Mouse (Mus musculus): ENCODE measurements around the gene Opa1. TPM values are rescaled to one million over a fixed set of nuclear protein-coding genes. Genes with fewer than 3 reads are reported as not detected.
A peak's percentile ranks its signal among the peaks of the same experiment; 100 is the strongest.

Opa1 gene
- 27.8 and 30.3 TPM in 2 replicates for polyA plus RNA-seq (2015; fragmentation: Nextera tagmentation; extraction: Ambion mirVana)

GRCm38 (mm10) chr16:29579167-29579786 is at the start of gene Opa1:
TSS of gene Opa1 (plus strand) at chr16:29579334.
- H3K9me3 ChIP-seq = no peaks in the 10 kb centered on the region
- H3K27ac ChIP-seq = no peak within 1 kb of the TSS
- peaks cover 12% of the 10 kb centered on the region for H3K4me1 ChIP-seq
- peak within 1 kb of the TSS; percentile 96 for H3K4me3 ChIP-seq
- H3K27me3 ChIP-seq = no peaks in the 10 kb centered on the region
- H3K4me2 ChIP-seq (replicated peaks) = peak within 1 kb of the TSS; percentile 94
- H3K36me3 ChIP-seq = no peaks in the 10 kb centered on the region
- peak; percentile 98 for ATAC-seq (ENCODE audit: low FRiP score, low read depth)
- peak within 1 kb of the TSS; percentile 96 for H3K9ac ChIP-seq
- under 1% methylated on average over 39 of the region's 39 CpGs for WGBS

DNA sequence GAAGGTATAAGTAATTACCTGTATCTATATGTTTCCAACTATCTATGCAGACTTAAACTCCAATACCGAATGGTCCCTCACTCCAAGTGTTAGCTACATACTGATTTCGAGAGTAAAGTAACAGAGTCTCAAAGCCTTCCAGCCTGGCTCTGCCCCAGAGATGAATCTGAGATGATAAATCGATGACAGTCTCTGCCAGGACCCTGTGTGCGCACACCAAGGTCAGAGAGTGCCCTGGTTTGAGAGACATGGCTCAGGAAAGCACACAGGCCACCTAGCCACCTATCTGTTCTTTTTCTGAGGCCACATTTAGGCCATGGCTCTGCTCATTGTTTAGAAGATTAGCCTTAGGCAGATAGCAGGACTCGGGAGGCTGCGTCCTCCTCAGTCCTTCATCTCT is 45.5 kb upstream of the Opa1 start:
- no peak for ATAC-seq (ENCODE audit: low FRiP score, low read depth)
- no peak overlapping the region for H3K4me3 ChIP-seq
- no peak overlapping the region for H3K9ac ChIP-seq
- H3K4me1 ChIP-seq = no peaks in the 10 kb centered on the region
- H3K27ac ChIP-seq = no peak overlapping the region
- H3K4me2 ChIP-seq (replicated peaks) = no peak overlapping the region
- H3K36me3 ChIP-seq = no peaks in the 10 kb centered on the region
- no peaks in the 10 kb centered on the region for H3K27me3 ChIP-seq
- WGBS = 73% methylated on average over 6 of the region's 6 CpGs
- no peaks in the 10 kb centered on the region for H3K9me3 ChIP-seq

DNA sequence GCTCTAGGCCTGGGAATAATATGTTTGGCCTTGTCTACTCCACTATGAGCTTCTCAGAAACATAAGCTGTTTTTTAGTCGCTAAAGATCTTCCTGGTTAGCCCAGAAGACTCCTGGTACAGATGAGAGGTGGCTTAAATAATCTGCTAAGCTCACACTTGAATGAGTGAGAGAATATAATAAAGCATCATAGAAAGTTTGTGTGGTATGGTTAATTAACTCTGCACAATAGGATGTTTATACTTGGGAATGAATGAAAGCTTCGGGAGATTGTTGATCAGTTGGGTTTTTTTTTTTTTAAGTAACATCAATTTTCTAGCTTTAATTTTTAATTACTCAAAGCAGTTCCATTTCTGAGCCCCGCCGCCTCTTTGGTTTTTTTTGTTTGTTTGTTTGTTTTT is 43.3 kb upstream of the Opa1 start:
- H3K36me3 ChIP-seq = no peaks in the 10 kb centered on the region
- H3K4me1 ChIP-seq = no peaks in the 10 kb centered on the region
- no peaks in the 10 kb centered on the region for H3K27me3 ChIP-seq
- no peak overlapping the region for H3K27ac ChIP-seq
- H3K4me3 ChIP-seq = no peak overlapping the region
- WGBS = 88% methylated on average over 4 of the region's 4 CpGs
- no peak overlapping the region for H3K9ac ChIP-seq
- no peak for ATAC-seq (ENCODE audit: low FRiP score, low read depth)
- H3K4me2 ChIP-seq (replicated peaks) = no peak overlapping the region
- H3K9me3 ChIP-seq = no peaks in the 10 kb centered on the region

DNA sequence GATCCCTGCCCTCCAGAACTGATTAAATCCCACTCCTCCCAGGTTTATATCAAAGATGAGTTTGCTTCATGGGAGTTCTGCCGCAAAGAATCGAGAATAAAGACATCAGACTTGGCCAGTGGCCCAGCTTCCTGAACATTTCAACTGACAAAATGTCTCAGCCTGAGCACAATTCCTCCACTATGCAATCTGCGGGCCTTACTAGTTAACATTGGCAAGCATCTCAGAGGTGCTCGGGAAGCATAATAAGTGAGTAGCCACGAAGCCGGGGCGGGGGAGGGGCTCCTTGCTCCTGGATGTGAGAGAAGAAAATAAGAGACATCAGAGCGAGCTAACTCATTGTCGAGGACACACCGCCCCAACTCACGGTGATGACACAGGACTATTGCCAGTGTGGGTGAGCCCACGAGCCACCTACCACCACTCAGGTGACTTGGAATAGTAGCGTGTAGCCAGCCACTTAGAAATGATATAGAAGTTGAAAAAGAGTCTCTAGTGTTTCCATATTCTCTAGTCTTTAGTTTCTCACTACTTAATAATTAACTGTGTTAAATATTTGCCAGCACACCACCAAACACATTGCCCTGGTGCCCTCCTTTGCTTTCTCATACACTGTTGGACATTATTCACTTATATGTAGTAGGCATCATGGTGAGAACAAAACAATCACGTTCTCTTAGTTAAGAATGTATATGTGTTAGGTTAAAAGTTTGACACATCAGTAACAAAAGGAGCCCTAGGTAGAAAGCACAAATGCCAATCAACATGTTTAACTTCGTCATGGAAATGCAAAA is 42.5 kb upstream of the Opa1 start:
- no peaks in the 10 kb centered on the region for H3K9me3 ChIP-seq
- 78% methylated on average over 15 of the region's 15 CpGs for WGBS
- H3K4me3 ChIP-seq = no peak overlapping the region
- H3K27ac ChIP-seq = no peak overlapping the region
- no peak overlapping the region for H3K4me2 ChIP-seq (replicated peaks)
- no peak overlapping the region for H3K9ac ChIP-seq
- no peak for ATAC-seq (ENCODE audit: low FRiP score, low read depth)
- H3K36me3 ChIP-seq = no peaks in the 10 kb centered on the region
- no peaks in the 10 kb centered on the region for H3K4me1 ChIP-seq
- H3K27me3 ChIP-seq = no peaks in the 10 kb centered on the region

DNA sequence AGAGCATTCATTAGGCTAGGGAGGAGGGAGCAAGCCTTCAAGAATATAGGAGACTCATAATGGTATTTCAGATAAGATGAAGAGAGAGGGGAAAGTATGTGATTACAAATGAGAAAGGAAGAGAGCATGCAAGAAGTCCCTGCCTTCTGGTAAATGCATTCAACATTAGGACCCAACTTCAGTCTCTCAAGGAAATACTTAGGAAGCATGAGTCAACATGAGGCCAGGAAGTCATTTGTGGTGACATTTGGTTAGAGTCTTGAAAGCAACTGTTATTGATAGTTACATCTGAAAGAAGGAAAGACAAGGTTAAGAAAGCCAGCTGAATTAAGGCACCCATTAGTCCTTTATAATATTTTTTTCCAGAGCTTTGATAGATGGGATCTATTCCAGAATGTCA is 39.2 kb upstream of the Opa1 start:
- Histone ChIP-seq H3K27ac (no peak overlapping the region), H3K4me1 (no peaks in the 10 kb centered on the region), H3K27me3 (no peaks in the 10 kb centered on the region), H3K36me3 (no peaks in the 10 kb centered on the region), H3K9me3 (no peaks in the 10 kb centered on the region), H3K4me2 (replicated peaks) (no peak overlapping the region), H3K4me3 (no peak overlapping the region), H3K9ac (no peak overlapping the region)
- ATAC-seq (ENCODE audit: low FRiP score, low read depth) = no peak

DNA sequence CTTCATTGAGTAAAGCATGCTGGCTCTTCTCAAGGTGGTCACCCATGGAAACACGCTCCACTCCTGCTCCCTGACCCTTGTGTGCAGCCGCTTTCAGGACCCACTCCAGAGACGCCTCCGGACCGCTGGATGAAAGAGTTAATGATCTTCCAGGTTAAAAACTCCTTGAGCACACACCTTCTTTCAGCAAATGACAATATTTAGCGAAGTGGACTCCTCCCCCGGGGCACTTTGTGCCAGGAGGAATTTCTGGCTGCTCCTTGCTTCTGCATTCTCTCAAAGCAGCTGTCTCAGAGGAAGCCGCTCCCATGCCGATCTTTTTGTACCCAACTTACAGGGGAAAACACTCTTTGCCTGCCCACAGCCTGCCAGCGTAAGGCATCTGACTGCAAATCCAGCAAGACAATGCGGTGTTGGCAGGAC is 37.9 kb upstream of the Opa1 start:
- Histone ChIP-seq H3K4me3 (no peak overlapping the region), H3K4me2 (replicated peaks) (no peak overlapping the region), H3K9me3 (no peaks in the 10 kb centered on the region), H3K27ac (no peak overlapping the region), H3K9ac (no peak overlapping the region), H3K4me1 (no peaks in the 10 kb centered on the region), H3K27me3 (no peaks in the 10 kb centered on the region), H3K36me3 (no peaks in the 10 kb centered on the region)
- WGBS = 84% methylated on average over 11 of the region's 11 CpGs
- ATAC-seq (ENCODE audit: low FRiP score, low read depth) = no peak

- Histone ChIP-seq H3K9ac (no peak within 1 kb of the TSS), H3K4me3 (no peak within 1 kb of the TSS), H3K27ac (no peak within 1 kb of the TSS), H3K4me1 (no peaks in the 10 kb centered on the region), H3K36me3 (no peaks in the 10 kb centered on the region), H3K27me3 (no peaks in the 10 kb centered on the region), H3K4me2 (replicated peaks) (no peak within 1 kb of the TSS), H3K9me3 (no peaks in the 10 kb centered on the region)
- ATAC-seq (ENCODE audit: low FRiP score, low read depth) = no peak
- 75% methylated on average over 11 of the region's 11 CpGs for WGBS
Observed at GRCm38 (mm10) chr16:29544829-29545228, 34.3 kb upstream of the Opa1 start, which contains the start of gene Atp13a4. TSS of gene Atp13a4 (minus strand) at chr16:29544864.

DNA sequence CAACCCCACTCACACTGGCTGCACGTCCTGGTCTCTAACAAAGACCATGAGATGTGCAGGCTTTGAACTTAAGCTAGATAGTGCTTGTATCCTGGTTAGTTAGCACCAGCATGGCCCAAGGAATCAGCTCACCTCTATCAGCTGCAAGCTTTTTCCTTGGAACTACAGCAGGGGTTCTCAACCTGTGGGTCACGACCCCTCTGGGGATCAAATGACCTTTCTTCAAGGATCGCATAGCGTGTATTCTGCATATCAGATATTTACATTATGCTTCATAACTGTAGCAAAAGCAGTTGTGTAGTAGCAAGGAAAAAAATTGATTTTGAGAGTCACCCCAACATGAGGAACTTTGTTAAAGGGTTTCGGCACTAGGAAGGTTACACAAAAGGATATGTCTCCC is 19.5 kb upstream of the Opa1 start:
- Histone ChIP-seq H3K27ac (no peak overlapping the region), H3K36me3 (no peaks in the 10 kb centered on the region), H3K9me3 (no peaks in the 10 kb centered on the region), H3K27me3 (peaks cover 18% of the 10 kb centered on the region; the same call in 1 of the 2 replicates), H3K4me2 (replicated peaks) (no peak overlapping the region), H3K4me1 (no peaks in the 10 kb centered on the region), H3K9ac (no peak overlapping the region), H3K4me3 (no peak overlapping the region)
- 79% methylated on average over 5 of the region's 5 CpGs for WGBS
- ATAC-seq (ENCODE audit: low FRiP score, low read depth) = no peak

- no peak overlapping the region for H3K4me2 ChIP-seq (replicated peaks)
- H3K27me3 ChIP-seq = peaks cover 20% of the 10 kb centered on the region; the same call in 1 of the 2 replicates
- 55% methylated on average over 10 of the region's 10 CpGs for WGBS
- H3K27ac ChIP-seq = no peak overlapping the region
- H3K4me3 ChIP-seq = no peak overlapping the region
- H3K9me3 ChIP-seq = no peaks in the 10 kb centered on the region
- ATAC-seq (ENCODE audit: low FRiP score, low read depth) = peak; percentile 40
- no peaks in the 10 kb centered on the region for H3K36me3 ChIP-seq
- no peak overlapping the region for H3K9ac ChIP-seq
- H3K4me1 ChIP-seq = no peaks in the 10 kb centered on the region
Observed at GRCm38 (mm10) chr16:29560454-29560853, 18.7 kb upstream of the Opa1 start.

DNA sequence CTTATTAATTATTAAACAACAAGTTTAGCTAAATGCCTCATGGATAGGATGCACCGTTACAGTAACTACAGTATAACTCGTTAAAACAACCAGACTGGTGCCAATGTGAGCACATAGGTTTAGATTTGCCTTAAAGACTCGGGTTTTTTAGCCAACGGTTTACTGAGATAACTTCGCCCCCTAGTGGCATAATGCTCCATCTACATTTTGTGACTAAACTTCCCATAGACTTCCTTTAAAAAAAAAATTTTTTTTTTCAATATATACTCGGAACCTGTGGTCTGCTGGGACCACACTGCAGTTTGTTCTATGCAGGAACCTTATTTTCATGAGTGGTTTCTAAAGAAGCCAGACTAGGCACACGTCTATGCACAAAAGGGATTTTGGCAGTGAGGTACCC is 18.3 kb upstream of the Opa1 start:
- H3K4me3 ChIP-seq = no peak overlapping the region
- no peak for ATAC-seq (ENCODE audit: low FRiP score, low read depth)

GRCm38 (mm10) chr16:29574013-29574412 is 5.1 kb upstream of the Opa1 start:
- H3K27ac ChIP-seq = no peak overlapping the region
- H3K4me2 ChIP-seq (replicated peaks) = no peak overlapping the region
- H3K4me3 ChIP-seq = no peak overlapping the region
- no peak for ATAC-seq (ENCODE audit: low FRiP score, low read depth)
- H3K9me3 ChIP-seq = no peaks in the 10 kb centered on the region
- no peaks in the 10 kb centered on the region for H3K27me3 ChIP-seq
- 73% methylated on average over 4 of the region's 4 CpGs for WGBS
- H3K36me3 ChIP-seq = no peaks in the 10 kb centered on the region
- no peaks in the 10 kb centered on the region for H3K4me1 ChIP-seq
- no peak overlapping the region for H3K9ac ChIP-seq

More for the DNA sequence above, 18.3 kb upstream of the Opa1 start:
- H3K27ac ChIP-seq = no peak overlapping the region
- no peak overlapping the region for H3K4me2 ChIP-seq (replicated peaks)
- no peaks in the 10 kb centered on the region for H3K9me3 ChIP-seq
- H3K27me3 ChIP-seq = peaks cover 20% of the 10 kb centered on the region; the same call in 1 of the 2 replicates
- H3K4me1 ChIP-seq = no peaks in the 10 kb centered on the region
- no peaks in the 10 kb centered on the region for H3K36me3 ChIP-seq
- WGBS = 7% methylated on average over 7 of the region's 7 CpGs
- no peak overlapping the region for H3K9ac ChIP-seq

DNA sequence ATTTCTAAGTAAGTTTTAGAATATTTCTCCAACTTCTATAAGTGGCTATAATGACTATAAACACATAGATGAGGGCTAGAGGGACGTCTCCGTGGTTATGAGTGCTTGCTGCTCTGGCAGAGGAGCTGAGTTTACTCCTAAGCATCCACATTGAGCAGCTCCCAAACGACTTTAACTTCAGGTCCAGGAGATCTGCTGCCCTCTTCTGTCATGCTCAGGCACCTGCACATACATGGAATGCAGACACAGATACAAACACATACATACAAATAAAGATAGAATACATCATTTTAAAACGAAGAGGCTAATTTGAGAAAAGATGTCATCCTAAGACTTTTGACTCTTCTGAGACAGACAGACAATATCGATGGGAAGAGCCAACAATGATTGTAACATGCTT is 3.5 kb upstream of the Opa1 start:
- Histone ChIP-seq H3K36me3 (no peaks in the 10 kb centered on the region), H3K4me3 (no peak overlapping the region), H3K4me1 (peaks cover 9% of the 10 kb centered on the region), H3K9ac (no peak overlapping the region), H3K27ac (no peak overlapping the region), H3K9me3 (no peaks in the 10 kb centered on the region), H3K4me2 (replicated peaks) (no peak overlapping the region), H3K27me3 (no peaks in the 10 kb centered on the region)
- no peak for ATAC-seq (ENCODE audit: low FRiP score, low read depth)
- 8% methylated on average over 5 of the region's 5 CpGs for WGBS
